In the genomic region with DNA sequence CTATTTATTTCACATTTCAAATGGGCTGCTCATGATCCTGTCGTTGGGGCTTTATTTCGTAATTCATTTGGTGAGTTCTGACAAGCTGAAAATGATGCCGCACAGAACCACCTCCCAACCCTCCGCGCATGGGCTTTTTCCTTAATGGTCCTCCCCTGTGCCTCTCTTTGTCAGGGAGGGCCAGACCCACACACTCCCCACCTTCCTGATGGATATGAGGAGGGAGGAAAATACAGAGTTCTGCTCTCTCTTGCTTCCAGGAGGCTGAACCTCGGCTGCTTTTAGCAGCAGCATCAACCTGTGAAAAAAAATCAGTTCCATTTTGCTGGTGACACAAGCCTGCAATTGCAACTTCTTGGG, we compare ENCODE assay signal across 20 mouse cellular contexts. TPM values are rescaled to one million over a fixed set of nuclear protein-coding genes. Genes with fewer than 3 reads are reported as not detected.
DNase-seq lines count a peak whose midpoint lies in the region; ATAC-seq lines count a peak whose summit lies in the region.
"Had no signal": no experiment of that assay in that cellular context is flagged by ENCODE, and none has a peak within 500 bp of the region (broad histone marks: within the 10 kb centered on the region; RNA-seq: fewer than 3 reads in every experiment).

No protein-coding gene starts in this region.

- peaks cover 16% of the 10 kb centered on the region for H3K27me3 ChIP-seq in embryonic facial prominence, embryonic 13.5 days
- H3K27me3 ChIP-seq in embryonic facial prominence, embryonic 10.5 days (replicated peaks; ENCODE audit: low read depth, poor library complexity, severe bottlenecking) = peaks cover 13% of the 10 kb centered on the region
- no peaks in the 10 kb centered on the region; the same call in 1 of the 2 replicates for H3K27me3 ChIP-seq in hindbrain, embryonic 12.5 days
- H3K27me3 ChIP-seq in hindbrain, embryonic 10.5 days (ENCODE audit: insufficient read depth, poor library complexity, severe bottlenecking) = peaks cover 6% of the 10 kb centered on the region
- H3K27me3 ChIP-seq in hindbrain, embryonic 13.5 days = peaks cover 7% of the 10 kb centered on the region; the same call in 1 of the 2 replicates
- no peaks in the 10 kb centered on the region for H3K27me3 ChIP-seq in liver, embryonic 16.5 days (ENCODE audit: control insufficient read depth, insufficient read depth, low read depth, low read length)
- H3K27me3 ChIP-seq: lung, embryonic 15.5 days; Patski had no signal

- ATAC-seq in embryonic facial prominence, embryonic 13.5 days (ENCODE audit: insufficient number of reproducible peaks, insufficient read depth, low FRiP score, low TSS enrichment, low read depth) = no peak
- ATAC-seq in hindbrain, embryonic 12.5 days (ENCODE audit: low FRiP score) = no peak
- ATAC-seq in hindbrain, embryonic 13.5 days (ENCODE audit: low FRiP score) = no peak
- no peak for ATAC-seq in liver, embryonic 16.5 days (ENCODE audit: low read depth)
- ATAC-seq: CD4-positive, CD25-positive, alpha-beta regulatory T cell, adult 4 months; Patski had no signal

- no peak overlapping the region for H3K4me3 ChIP-seq in embryonic facial prominence, embryonic 13.5 days
- no peak overlapping the region for H3K4me3 ChIP-seq in embryonic facial prominence, embryonic 10.5 days
- H3K4me3 ChIP-seq in hindbrain, embryonic 12.5 days = no peak overlapping the region
- H3K4me3 ChIP-seq in hindbrain, embryonic 10.5 days = no peak overlapping the region
- H3K4me3 ChIP-seq in hindbrain, embryonic 13.5 days = no peak overlapping the region
- H3K4me3 ChIP-seq in liver, embryonic 16.5 days (ENCODE audit: low read depth, low read length) = peak overlapping the region; percentile 46
- H3K4me3 ChIP-seq: embryonic facial prominence, embryonic 12.5 days; gastrocnemius, adult 2 months; heart, embryonic 15.5 days; limb, embryonic 13.5 days; lung, embryonic 15.5 days had no signal

- no peaks in the 10 kb centered on the region for H3K36me3 ChIP-seq in embryonic facial prominence, embryonic 13.5 days
- H3K36me3 ChIP-seq in embryonic facial prominence, embryonic 10.5 days (replicated peaks) = no peaks in the 10 kb centered on the region
- H3K36me3 ChIP-seq in hindbrain, embryonic 12.5 days = no peaks in the 10 kb centered on the region
- no peaks in the 10 kb centered on the region for H3K36me3 ChIP-seq in hindbrain, embryonic 10.5 days
- H3K36me3 ChIP-seq in hindbrain, embryonic 13.5 days = no peaks in the 10 kb centered on the region
- H3K36me3 ChIP-seq in liver, embryonic 16.5 days (ENCODE audit: control insufficient read depth, insufficient read depth) = no peaks in the 10 kb centered on the region
- H3K36me3 ChIP-seq: embryonic facial prominence, embryonic 12.5 days; heart, embryonic 15.5 days; limb, embryonic 13.5 days; lung, embryonic 15.5 days had no signal

- WGBS in embryonic facial prominence, embryonic 13.5 days = 65% methylated on average over 6 of the region's 6 CpGs
- WGBS in embryonic facial prominence, embryonic 10.5 days = 75% methylated on average over 6 of the region's 6 CpGs
- WGBS in hindbrain, embryonic 12.5 days = 62% methylated on average over 6 of the region's 6 CpGs
- WGBS in hindbrain, embryonic 10.5 days = 70% methylated on average over 6 of the region's 6 CpGs
- 39% methylated on average over 6 of the region's 6 CpGs for WGBS in hindbrain, embryonic 13.5 days
- WGBS in liver, embryonic 16.5 days (ENCODE audit: insufficient replicate concordance) = 57% methylated on average over 6 of the region's 6 CpGs

- H3K9ac ChIP-seq in embryonic facial prominence, embryonic 13.5 days = 0 out of 2 replicates have a peak overlapping the region, but pooled peaks have one; percentile 21
- no peak overlapping the region for H3K9ac ChIP-seq in hindbrain, embryonic 12.5 days
- no peak overlapping the region for H3K9ac ChIP-seq in hindbrain, embryonic 13.5 days
- peak overlapping the region; percentile 71 for H3K9ac ChIP-seq in liver, embryonic 16.5 days (ENCODE audit: low read depth, low read length)
- H3K9ac ChIP-seq: embryonic facial prominence, embryonic 12.5 days; heart, embryonic 15.5 days; limb, embryonic 13.5 days; lung, embryonic 15.5 days had no signal

- H3K9me3 ChIP-seq in embryonic facial prominence, embryonic 13.5 days = no peaks in the 10 kb centered on the region
- H3K9me3 ChIP-seq in embryonic facial prominence, embryonic 10.5 days = no peaks in the 10 kb centered on the region
- H3K9me3 ChIP-seq in hindbrain, embryonic 12.5 days (replicated peaks) = no peaks in the 10 kb centered on the region
- H3K9me3 ChIP-seq in hindbrain, embryonic 10.5 days = no peaks in the 10 kb centered on the region
- no peaks in the 10 kb centered on the region for H3K9me3 ChIP-seq in hindbrain, embryonic 13.5 days
- no peaks in the 10 kb centered on the region for H3K9me3 ChIP-seq in liver, embryonic 16.5 days (replicated peaks; ENCODE audit: control insufficient read depth, low read length)
- H3K9me3 ChIP-seq: embryonic facial prominence, embryonic 12.5 days; heart, embryonic 15.5 days; limb, embryonic 13.5 days; lung, embryonic 15.5 days had no signal

- H3K4me2 ChIP-seq in embryonic facial prominence, embryonic 13.5 days = no peak overlapping the region
- H3K4me2 ChIP-seq in hindbrain, embryonic 12.5 days (replicated peaks) = no peak overlapping the region
- H3K4me2 ChIP-seq in hindbrain, embryonic 13.5 days = no peak overlapping the region
- peak overlapping the region; percentile 73 for H3K4me2 ChIP-seq in liver, embryonic 16.5 days (ENCODE audit: low read depth, low read length)
- H3K4me2 ChIP-seq: embryonic facial prominence, embryonic 12.5 days; heart, embryonic 15.5 days; limb, embryonic 13.5 days; lung, embryonic 15.5 days had no signal

- DNase-seq in embryonic facial prominence, embryonic 10.5 days (ENCODE audit: low spot score) = no peak
- DNase-seq in hindbrain, embryonic 10.5 days (ENCODE audit: low spot score) = no peak
- DNase-seq in cerebellum, adult 9-11 months = no peak
- DNase-seq in kidney, postnatal 14 days = no peak
- DNase-seq: adrenal gland, adult 8-10 months; cerebellum, adult 8-10 months; gastrocnemius, adult 2 months; kidney, postnatal 4 days; lung, postnatal 4 days; thymus, postnatal 14 days had no signal

- no peak overlapping the region for H3K27ac ChIP-seq in embryonic facial prominence, embryonic 13.5 days
- H3K27ac ChIP-seq in embryonic facial prominence, embryonic 10.5 days (replicated peaks) = no peak overlapping the region
- H3K27ac ChIP-seq in hindbrain, embryonic 12.5 days = peak overlapping the region; percentile 48; the same call in 1 of the 2 replicates
- no peak overlapping the region for H3K27ac ChIP-seq in hindbrain, embryonic 10.5 days
- peak overlapping the region; percentile 53; the same call in 1 of the 2 replicates for H3K27ac ChIP-seq in hindbrain, embryonic 13.5 days
- peak overlapping the region; percentile 95 for H3K27ac ChIP-seq in liver, embryonic 16.5 days (ENCODE audit: low read length)
- H3K27ac ChIP-seq: embryonic facial prominence, embryonic 12.5 days; gastrocnemius, adult 2 months; heart, embryonic 15.5 days; limb, embryonic 13.5 days; lung, embryonic 15.5 days had no signal

- H3K4me1 ChIP-seq in embryonic facial prominence, embryonic 13.5 days = no peaks in the 10 kb centered on the region
- peaks cover 21% of the 10 kb centered on the region for H3K4me1 ChIP-seq in embryonic facial prominence, embryonic 10.5 days
- H3K4me1 ChIP-seq in hindbrain, embryonic 12.5 days = peaks cover 4% of the 10 kb centered on the region; the same call in 1 of the 2 replicates
- H3K4me1 ChIP-seq in hindbrain, embryonic 10.5 days (replicated peaks) = peaks cover 25% of the 10 kb centered on the region
- peaks cover 22% of the 10 kb centered on the region for H3K4me1 ChIP-seq in hindbrain, embryonic 13.5 days (replicated peaks)
- peaks cover 35% of the 10 kb centered on the region for H3K4me1 ChIP-seq in liver, embryonic 16.5 days (ENCODE audit: control insufficient read depth, low read depth, low read length)
- H3K4me1 ChIP-seq: embryonic facial prominence, embryonic 12.5 days; heart, embryonic 15.5 days; limb, embryonic 13.5 days; lung, embryonic 15.5 days had no signal

RNA-seq across cellular contexts. Expression of gene Fbxo2, which starts 44.4 kb away (rescaled TPM):
- 3.1 and 3.4 TPM in 2 replicates for polyA plus RNA-seq in embryonic facial prominence, embryonic 13.5 days (2015; fragmentation: Nextera tagmentation; extraction: Ambion mirVana)
- 0.82 and 1.1 TPM in 2 replicates for polyA plus RNA-seq in embryonic facial prominence, embryonic 10.5 days (2016; fragmentation: Nextera tagmentation; extraction: Ambion mirVana)
- 3.3 and 10.9 TPM in 2 replicates for polyA plus RNA-seq in hindbrain, embryonic 12.5 days (2016; fragmentation: Nextera tagmentation; extraction: Ambion mirVana)
- polyA plus RNA-seq in hindbrain, embryonic 10.5 days (2016; fragmentation: Nextera tagmentation; extraction: Ambion mirVana) = 3.3 and 4.6 TPM in 2 replicates
- polyA plus RNA-seq in hindbrain, embryonic 13.5 days (2015; fragmentation: Nextera tagmentation; extraction: Ambion mirVana) = 5.3 and 7.1 TPM in 2 replicates
- not detected in 2 replicates for polyA plus RNA-seq in liver, embryonic 16.5 days (2015; fragmentation: Nextera tagmentation; extraction: Ambion mirVana)
- polyA plus RNA-seq: CD4-positive, CD25-positive, alpha-beta regulatory T cell, adult 4 months had no signal

RNA-seq across cellular contexts. Expression of gene Fbxo44, which starts 44.6 kb away (rescaled TPM):
- 13.5 TPM in 2 replicates for polyA plus RNA-seq in embryonic facial prominence, embryonic 13.5 days (2015; fragmentation: Nextera tagmentation; extraction: Ambion mirVana)
- polyA plus RNA-seq in embryonic facial prominence, embryonic 10.5 days (2016; fragmentation: Nextera tagmentation; extraction: Ambion mirVana) = 18.0 and 21.3 TPM in 2 replicates
- polyA plus RNA-seq in hindbrain, embryonic 12.5 days (2016; fragmentation: Nextera tagmentation; extraction: Ambion mirVana) = 77.6 and 80.6 TPM in 2 replicates
- polyA plus RNA-seq in hindbrain, embryonic 10.5 days (2016; fragmentation: Nextera tagmentation; extraction: Ambion mirVana) = 48.0 and 86.5 TPM in 2 replicates
- 91.2 and 98.2 TPM in 2 replicates for polyA plus RNA-seq in hindbrain, embryonic 13.5 days (2015; fragmentation: Nextera tagmentation; extraction: Ambion mirVana)
- polyA plus RNA-seq in liver, embryonic 16.5 days (2015; fragmentation: Nextera tagmentation; extraction: Ambion mirVana) = 0.63 and 0.71 TPM in 2 replicates

RNA-seq across cellular contexts. Expression of gene Fbxo6, which starts 52.9 kb away (rescaled TPM):
- polyA plus RNA-seq in embryonic facial prominence, embryonic 13.5 days (2015; fragmentation: Nextera tagmentation; extraction: Ambion mirVana) = 14.9 and 15.1 TPM in 2 replicates
- polyA plus RNA-seq in embryonic facial prominence, embryonic 10.5 days (2016; fragmentation: Nextera tagmentation; extraction: Ambion mirVana) = 8.3 and 10.6 TPM in 2 replicates
- polyA plus RNA-seq in hindbrain, embryonic 12.5 days (2016; fragmentation: Nextera tagmentation; extraction: Ambion mirVana) = 15.2 and 15.9 TPM in 2 replicates
- 11.0 and 15.6 TPM in 2 replicates for polyA plus RNA-seq in hindbrain, embryonic 10.5 days (2016; fragmentation: Nextera tagmentation; extraction: Ambion mirVana)
- polyA plus RNA-seq in hindbrain, embryonic 13.5 days (2015; fragmentation: Nextera tagmentation; extraction: Ambion mirVana) = 15.7 and 16.0 TPM in 2 replicates
- 10.6 and 11.4 TPM in 2 replicates for polyA plus RNA-seq in liver, embryonic 16.5 days (2015; fragmentation: Nextera tagmentation; extraction: Ambion mirVana)

Comparison
In these comparisons a context has a peak if more than half of its experiments do, and no peak if none do; other contexts are left out.
1. H3K27ac ChIP-seq: peak in hindbrain, embryonic 12.5 days (single experiment), hindbrain, embryonic 13.5 days (single experiment) and liver, embryonic 16.5 days (single experiment); none in embryonic facial prominence, embryonic 13.5 days (single experiment), embryonic facial prominence, embryonic 10.5 days (single experiment) and hindbrain, embryonic 10.5 days (single experiment).
2. H3K9ac ChIP-seq: peak in embryonic facial prominence, embryonic 13.5 days (single experiment) and liver, embryonic 16.5 days (single experiment); none in hindbrain, embryonic 12.5 days (single experiment) and hindbrain, embryonic 13.5 days (single experiment).